Mouse (Mus musculus) small intestine, adult 2 months (tissue): ENCODE measurements at regions not wholly inside any gene's neighbourhood (a gene's known extent, or its start where the extent isn't known, plus 50 kb on each side); places are given as distances from the start of the nearest gene placed in this dataset.

Source experiments
- CTCF ChIP-seq: fragments of 200-500 bp; IDR thresholded peaks from 2 replicates; pipeline ENCODE4 v1.5.1; 2012; ENCODE audit warnings: low read depth, mild to moderate bottlenecking, control low read depth, inconsistent platforms, low read length, moderate library complexity, mixed read lengths; ENCODE audit not compliant: insufficient replicate concordance, insufficient read length; ENCODE audit errors: extremely low read depth
- POLR2A ChIP-seq: fragments of 200-500 bp; IDR thresholded peaks from 2 replicates; pipeline ENCODE4 v1.6.1; 2012; ENCODE audit warnings: low read depth, mild to moderate bottlenecking, control low read depth, inconsistent platforms, low read length, moderate library complexity

- no peak for TF ChIP-seq CTCF
- TF ChIP-seq POLR2A = no peak
Observed at GRCm38 (mm10) chr5:91764621-91765020, 198.2 kb downstream of the Rchy1 start.
